Mouse (Mus musculus) right cerebral cortex, postnatal 36 days (tissue): ENCODE measurements around the gene Pigk.

Experiments used
- DNase-seq, 2 experiments: peaks; one replicate each; pipeline ENCODE4 v3.0.0; 2022; ENCODE audit warnings: low spot score in 2 of 2, mixed read lengths in 1 of 2

Gene Pigk

GRCm38 (mm10) chr3:152898906-152899305 lies 185.0 kb downstream of the Pigk start:
- no peak for DNase-seq

DNA sequence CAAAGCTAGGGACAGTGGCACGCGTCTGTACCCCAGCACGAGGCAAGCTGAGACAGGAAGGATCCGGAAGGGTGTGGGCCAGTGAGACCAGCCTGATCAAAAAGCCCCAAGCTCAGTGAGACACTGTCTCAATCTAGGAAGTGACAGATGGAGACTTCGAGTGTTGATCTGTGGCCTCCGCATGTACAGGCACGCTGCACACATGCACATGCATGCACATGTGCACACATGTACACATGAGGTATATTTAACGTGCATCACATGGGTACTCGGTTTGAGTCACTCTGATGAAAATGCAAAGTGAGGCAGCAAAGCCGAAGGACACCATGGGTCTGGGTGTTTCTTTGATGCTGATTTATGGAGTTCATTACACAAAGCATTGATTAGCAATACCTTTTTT lies 191.1 kb downstream of the Pigk start:
- no peak for DNase-seq

DNA sequence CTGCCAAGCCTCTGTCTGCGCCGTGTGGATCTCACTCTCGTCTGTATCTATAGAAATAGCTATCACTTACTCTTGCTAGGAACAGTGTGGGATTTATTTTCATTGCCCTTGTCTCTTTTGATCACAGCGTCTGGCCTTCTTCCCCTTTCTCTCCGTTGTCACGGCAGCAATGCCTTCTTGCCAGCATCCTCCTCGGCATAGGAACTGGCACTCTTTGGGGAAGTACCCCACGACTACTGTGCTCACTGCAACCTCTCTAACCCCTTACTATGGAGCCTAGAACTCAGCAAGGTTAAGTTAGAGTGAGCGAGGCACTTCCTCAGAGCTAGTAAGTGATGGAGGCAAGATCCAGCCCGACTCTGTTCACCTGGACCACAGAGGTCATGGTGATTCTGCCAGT lies 191.9 kb downstream of the Pigk start:
- DNase-seq: no peak

GRCm38 (mm10) chr3:152907087-152907486 lies 193.2 kb downstream of the Pigk start:
- no peak for DNase-seq

- no peak for DNase-seq
Observed at GRCm38 (mm10) chr3:152907683-152908082, 193.8 kb downstream of the Pigk start.

- no peak for DNase-seq
Observed at GRCm38 (mm10) chr3:152911578-152911977, 197.7 kb downstream of the Pigk start.

- DNase-seq: no peak
Observed at GRCm38 (mm10) chr3:152912216-152913101, 198.6 kb downstream of the Pigk start.

DNA sequence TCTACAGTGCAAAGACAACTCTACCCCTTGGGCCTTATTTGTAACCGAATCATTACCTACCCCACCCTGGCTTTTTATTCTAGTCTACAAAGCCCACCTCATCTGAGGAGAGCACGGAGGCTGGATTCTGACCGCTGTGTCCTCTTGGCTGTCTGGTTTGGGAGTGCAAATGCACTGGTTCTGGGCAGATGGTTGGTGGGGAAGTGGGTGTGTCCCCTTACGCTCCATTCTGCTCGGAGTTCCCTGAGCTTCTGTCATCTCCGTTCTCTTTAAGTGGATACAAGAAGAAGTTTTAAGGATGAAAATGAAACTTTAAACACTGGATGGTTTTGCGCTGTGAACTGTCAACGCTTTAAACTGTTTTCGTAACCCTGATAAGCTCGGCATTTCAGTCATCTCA lies 199.2 kb downstream of the Pigk start:
- no peak for DNase-seq

GRCm38 (mm10) chr3:152913625-152914024 lies 199.7 kb downstream of the Pigk start:
- DNase-seq: no peak

DNA sequence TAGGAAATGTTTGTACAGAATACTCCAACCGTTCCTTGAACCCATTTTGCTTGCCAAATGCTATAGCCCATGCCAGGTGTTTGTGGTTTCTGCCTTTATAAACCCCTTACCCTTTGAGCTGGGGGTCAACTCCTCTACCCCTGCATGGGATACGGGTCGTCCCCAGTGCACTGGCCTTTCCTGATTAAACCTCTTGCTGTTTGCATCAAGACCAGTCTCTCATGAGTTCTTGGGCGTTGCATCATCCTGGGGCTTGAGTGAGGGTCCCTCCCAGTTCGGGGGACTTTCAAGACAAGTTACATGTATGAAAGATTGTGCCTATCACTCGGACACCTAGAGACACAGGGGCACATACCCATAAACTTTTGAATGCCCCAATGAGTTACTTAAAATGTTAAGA lies 200.5 kb downstream of the Pigk start:
- no peak for DNase-seq

DNA sequence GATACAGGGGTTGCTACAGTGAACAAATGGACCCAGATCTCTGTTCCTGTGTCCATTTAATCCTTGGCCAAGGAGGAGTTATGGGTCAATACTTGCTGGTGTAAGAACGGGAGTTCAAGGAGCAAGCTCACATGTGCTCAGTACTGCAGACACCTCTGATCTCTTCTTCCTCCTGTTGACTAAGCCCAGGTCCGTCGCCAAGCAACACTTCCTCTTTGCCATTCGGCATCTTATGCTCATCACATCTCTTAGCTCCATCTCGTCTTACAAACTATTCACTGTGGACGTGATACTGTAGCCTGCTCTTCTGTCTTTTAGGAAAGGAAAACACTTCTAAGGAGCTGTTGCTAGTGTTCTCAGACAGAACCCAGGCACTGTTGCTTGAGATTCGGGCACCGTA lies 203.7 kb downstream of the Pigk start:
- DNase-seq: no peak

- no peak for DNase-seq
Observed at GRCm38 (mm10) chr3:152919101-152919500, 205.2 kb downstream of the Pigk start.

GRCm38 (mm10) chr3:152920365-152920764 lies 206.5 kb downstream of the Pigk start:
- DNase-seq: no peak

DNA sequence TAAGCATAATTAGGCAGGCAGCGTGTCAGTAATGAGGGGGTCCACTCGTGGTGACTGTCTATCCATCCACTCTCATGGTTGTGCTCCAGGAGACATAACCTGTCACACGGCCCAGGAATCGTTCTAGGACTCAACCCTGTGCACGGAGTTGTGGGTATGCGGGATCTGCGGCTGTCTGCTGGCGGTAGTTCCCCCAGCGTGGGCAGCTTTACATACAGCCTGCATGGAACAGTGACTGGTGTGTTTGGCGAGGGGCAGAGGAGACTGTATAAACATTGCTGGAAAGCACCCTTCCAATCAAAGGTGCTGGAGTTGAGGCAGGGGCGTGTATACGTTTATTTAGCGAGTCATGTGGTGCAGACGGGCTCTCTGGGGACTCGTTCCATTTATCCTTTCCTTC lies 209.6 kb downstream of the Pigk start:
- DNase-seq: no peak

- no peak for DNase-seq
Observed at GRCm38 (mm10) chr3:152925364-152925763, 211.5 kb downstream of the Pigk start.

GRCm38 (mm10) chr3:152926166-152926565 lies 212.3 kb downstream of the Pigk start:
- DNase-seq: no peak

DNA sequence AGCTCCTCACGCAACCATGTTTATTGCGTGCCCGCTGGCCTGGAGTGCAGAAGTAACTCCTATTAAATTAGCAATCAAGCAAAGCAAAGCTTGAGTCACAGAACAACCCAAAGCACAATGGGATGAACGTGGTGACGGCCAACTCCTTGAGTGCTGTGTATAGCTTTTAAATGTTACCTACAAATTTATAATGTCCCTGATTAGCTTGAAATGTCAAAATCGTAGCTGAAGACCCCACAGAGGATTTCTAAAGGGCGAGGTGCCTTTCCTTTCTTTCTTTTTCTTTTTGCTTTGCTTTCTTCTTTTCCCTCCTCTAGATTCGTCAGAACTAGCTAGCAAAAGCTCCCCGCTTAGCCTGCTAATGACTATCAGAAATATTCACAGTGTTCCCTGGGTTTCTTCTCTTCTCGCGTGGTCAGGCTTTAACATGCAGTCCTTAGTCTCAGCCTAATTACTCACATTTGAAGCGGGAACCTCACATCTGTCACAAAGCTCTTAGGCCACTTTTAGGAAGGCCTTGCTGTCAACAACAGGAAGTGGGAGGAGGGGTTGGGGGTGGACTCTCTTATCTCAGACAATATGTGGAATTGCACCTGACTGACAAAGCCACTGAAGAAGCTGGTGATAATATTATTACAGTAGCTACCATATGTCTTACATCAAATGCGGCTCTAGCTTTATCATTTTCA lies 214.5 kb downstream of the Pigk start:
- DNase-seq: no peak

DNA sequence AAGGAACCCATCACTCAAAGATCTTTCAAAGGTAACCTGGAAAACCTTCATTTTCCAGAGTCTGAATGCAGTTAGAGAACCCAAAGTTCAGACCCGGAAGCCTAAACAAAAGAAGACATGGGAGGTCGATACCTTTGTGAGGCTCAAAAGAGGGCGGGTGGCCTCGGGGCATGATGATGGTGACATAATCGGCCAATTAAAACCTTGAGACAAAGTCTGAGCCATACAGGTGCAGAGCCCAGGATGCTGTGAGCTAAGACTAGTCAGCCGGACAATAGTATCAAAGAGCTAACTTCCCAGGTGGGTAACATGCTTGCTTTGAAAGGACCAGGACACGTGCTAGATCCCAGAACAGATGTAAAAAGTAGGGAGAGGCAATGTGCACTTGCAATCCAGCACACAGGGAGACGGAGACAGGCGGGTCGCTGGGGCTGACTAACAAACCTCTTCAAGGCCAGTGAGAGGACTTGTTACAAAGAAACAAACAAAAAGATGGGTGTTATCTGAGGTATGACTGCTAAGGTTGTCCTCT lies 215.4 kb downstream of the Pigk start:
- no peak for DNase-seq

DNA sequence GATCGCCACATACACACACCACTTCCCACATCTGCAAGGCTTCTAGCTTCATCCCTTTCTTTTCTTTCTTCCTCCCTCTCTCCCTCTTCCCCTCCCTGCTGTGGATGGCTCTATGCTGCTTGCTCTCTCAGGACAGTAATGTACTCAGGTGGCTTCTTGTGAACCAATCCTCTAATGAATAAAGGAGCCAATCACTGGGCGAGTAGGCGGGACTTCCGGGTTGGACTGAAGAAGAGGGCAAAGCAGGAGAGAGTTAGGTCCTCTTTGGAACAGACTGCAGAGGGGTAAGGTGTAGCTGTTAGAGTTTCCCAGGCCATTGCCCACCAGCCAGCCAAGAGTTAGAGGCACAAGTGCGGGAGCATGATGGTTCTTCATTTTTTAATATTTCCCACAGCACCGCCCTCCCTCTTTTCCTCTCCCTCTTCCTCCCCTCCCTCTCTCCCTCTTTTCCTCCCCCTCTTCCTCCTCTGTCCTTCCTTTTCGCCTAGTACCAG lies 215.9 kb downstream of the Pigk start:
- no peak for DNase-seq

GRCm38 (mm10) chr3:152931354-152931753 lies 217.5 kb downstream of the Pigk start:
- DNase-seq: no peak

DNA sequence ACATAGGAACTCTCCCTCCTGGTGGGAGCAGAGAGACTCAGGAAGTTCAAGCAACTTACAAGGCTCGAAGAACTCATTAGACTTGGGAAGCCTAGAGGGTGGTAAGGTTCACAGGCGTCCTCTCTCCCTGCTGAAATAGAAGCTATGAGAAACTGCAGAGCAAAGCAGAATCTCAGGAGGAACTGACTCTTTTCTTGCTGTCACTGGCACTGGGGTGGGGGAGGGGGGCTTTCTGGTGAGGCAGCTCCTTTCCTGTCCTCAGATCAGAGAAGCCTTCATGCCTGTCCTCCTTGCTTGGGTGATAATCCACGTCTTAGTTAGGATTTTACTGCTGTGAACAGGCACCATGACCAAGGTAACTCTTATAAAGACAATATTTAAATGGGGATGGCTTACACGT lies 218.2 kb downstream of the Pigk start:
- DNase-seq: no peak

GRCm38 (mm10) chr3:152932544-152932943 lies 218.6 kb downstream of the Pigk start:
- no peak for DNase-seq

DNA sequence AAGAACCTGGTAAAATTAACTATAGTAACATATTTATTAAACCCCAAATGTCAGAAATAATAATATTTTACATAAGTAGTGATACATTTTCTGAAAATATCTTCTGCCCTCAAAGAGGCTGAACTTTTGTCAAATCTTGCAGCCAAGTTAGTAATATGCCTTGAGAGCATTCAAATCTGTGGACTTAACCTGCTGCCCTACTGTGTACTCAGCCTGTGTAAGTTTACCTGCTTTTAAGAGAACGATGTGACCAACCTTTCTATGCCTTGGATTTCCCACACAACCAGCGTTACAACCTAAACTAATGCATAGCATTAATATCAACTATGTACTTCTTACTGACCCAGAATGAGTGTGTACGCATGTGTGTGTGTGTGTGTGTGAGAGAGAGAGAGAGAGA lies 219.8 kb downstream of the Pigk start:
- no peak for DNase-seq
